Mouse (Mus musculus) MEL (cell line): Measurements from ENCODE around the gene 1700001C02Rik. TPM values are rescaled to one million over a fixed set of nuclear protein-coding genes. Genes with fewer than 3 reads are reported as not detected.

Experiments used
- DNase-seq: peaks from one replicate; pipeline ENCODE4 v3.0.0; 2011; ENCODE audit warnings: low read depth, low spot score
- H3K27ac ChIP-seq: 2 replicates; pipeline ENCODE4 v1.5.1; 2012; ENCODE audit warnings: low read depth, mild to moderate bottlenecking, control low read depth, low read length, moderate library complexity; ENCODE audit not compliant: control insufficient read depth
- H3K27me3 ChIP-seq, 2 experiments: fragments of 150-350 bp in 1 of 2; sonication (generic) in 1 of 2; 2 replicates each; pipeline ENCODE4 v1.6.1; 2012; ENCODE audit warnings: low read length in 2 of 2, mild to moderate bottlenecking in 2 of 2, improper control_type of control experiment in 1 of 2, moderate library complexity in 1 of 2; ENCODE audit not compliant: insufficient read depth in 2 of 2, control insufficient read depth in 1 of 2
- H3K36me3 ChIP-seq, 2 experiments: 2 replicates each; pipeline ENCODE4 v1.6.1; 2012 to 2014; ENCODE audit warnings: low read length in 2 of 2, improper control_type of control experiment in 1 of 2, inconsistent platforms in 1 of 2, mild to moderate bottlenecking in 1 of 2; ENCODE audit not compliant: insufficient read depth in 2 of 2, control insufficient read depth in 1 of 2
- H3K4me1 ChIP-seq, 2 experiments: fragments of 150-350 bp in 1 of 2; sonication (generic) in 1 of 2; 2 replicates each; pipeline ENCODE4 v1.6.1; 2012; ENCODE audit warnings: low read length in 2 of 2, improper control_type of control experiment in 1 of 2, mild to moderate bottlenecking in 1 of 2; ENCODE audit not compliant: insufficient read depth in 2 of 2, control insufficient read depth in 1 of 2
- H3K4me3 ChIP-seq, 2 experiments: fragments of 150-350 bp in 1 of 2; sonication (generic) in 1 of 2; 2 replicates each; pipeline ENCODE4 v1.5.1; 2012; ENCODE audit warnings: low read depth in 2 of 2, low read length in 2 of 2, mild to moderate bottlenecking in 2 of 2, moderate library complexity in 2 of 2, control low read depth in 1 of 2, improper control_type of control experiment in 1 of 2; ENCODE audit not compliant: control insufficient read depth in 1 of 2, insufficient read depth in 1 of 2
- H3K79me2 ChIP-seq: 2 replicates; pipeline ENCODE4 v1.6.1; 2012; ENCODE audit warnings: mild to moderate bottlenecking, low read length, moderate library complexity; ENCODE audit not compliant: control insufficient read depth, poor library complexity, insufficient read depth
- H3K9ac ChIP-seq: 2 replicates; pipeline ENCODE4 v1.6.1; 2012; ENCODE audit warnings: low read depth, mild to moderate bottlenecking, control low read depth, low read length, moderate library complexity; ENCODE audit not compliant: control insufficient read depth, poor library complexity, severe bottlenecking
- H3K9me3 ChIP-seq: fragments of 150-350 bp; sonication (generic); replicated peaks from 2 replicates; pipeline ENCODE4 v1.6.1; 2012; ENCODE audit warnings: mild to moderate bottlenecking, low read length, improper control_type of control experiment, moderate library complexity; ENCODE audit not compliant: insufficient read depth
- BHLHE40 ChIP-seq: IDR thresholded peaks from 2 replicates; pipeline ENCODE4 v1.6.1; 2012; ENCODE audit warnings: low read depth, mild to moderate bottlenecking, inconsistent platforms, low read length, improper control_type of control experiment, borderline replicate concordance
- CHD1 ChIP-seq: IDR thresholded peaks from 2 replicates; pipeline ENCODE4 v1.6.1; 2012; ENCODE audit warnings: low read depth, mild to moderate bottlenecking, inconsistent platforms, low read length, improper control_type of control experiment
- CHD2 ChIP-seq: IDR thresholded peaks from 2 replicates; pipeline ENCODE4 v1.6.1; 2011; ENCODE audit warnings: low read length, improper control_type of control experiment
- CTCF ChIP-seq, 3 experiments: IDR thresholded peaks in 2 of 3; conservative IDR thresholded peaks in 1 of 3; 2 replicates each; pipeline ENCODE4 v1.5.1; 2011 to 2012; ENCODE audit warnings: low read length in 3 of 3, low read depth in 2 of 3, mild to moderate bottlenecking in 2 of 3, improper control_type of control experiment in 1 of 3, inconsistent platforms in 1 of 3, mixed read lengths in 1 of 3, moderate library complexity in 1 of 3; ENCODE audit not compliant: control insufficient read depth in 1 of 3, insufficient read depth in 1 of 3, poor library complexity in 1 of 3, severe bottlenecking in 1 of 3
- E2F4 ChIP-seq: IDR thresholded peaks from 2 replicates; pipeline ENCODE4 v1.6.1; 2011; ENCODE audit warnings: low read depth, low read length, improper control_type of control experiment, borderline replicate concordance
- ELF1 ChIP-seq: IDR thresholded peaks from 2 replicates; pipeline ENCODE4 v1.6.1; 2014; ENCODE audit warnings: low read depth, mild to moderate bottlenecking, inconsistent platforms, low read length, improper control_type of control experiment, moderate library complexity
- EP300 ChIP-seq, 2 experiments: IDR thresholded peaks; 2 replicates each; pipeline ENCODE4 v1.6.1; 2011; ENCODE audit warnings: improper control_type of control experiment in 2 of 2, low read length in 2 of 2, low read depth in 1 of 2, mild to moderate bottlenecking in 1 of 2
- ETS1 ChIP-seq: IDR thresholded peaks from 2 replicates; pipeline ENCODE4 v1.6.1; 2012; ENCODE audit warnings: low read depth, mild to moderate bottlenecking, inconsistent platforms, low read length, improper control_type of control experiment, moderate library complexity
- GABPA ChIP-seq: IDR thresholded peaks from 2 replicates; pipeline ENCODE4 v1.6.1; 2012; ENCODE audit warnings: low read depth, mild to moderate bottlenecking, inconsistent platforms, low read length, improper control_type of control experiment, moderate library complexity
- GATA1 ChIP-seq: IDR thresholded peaks from 2 replicates; pipeline ENCODE4 v1.6.1; 2011; ENCODE audit warnings: low read depth, low read length, improper control_type of control experiment
- JUND ChIP-seq: IDR thresholded peaks from 2 replicates; pipeline ENCODE4 v1.6.1; 2011; ENCODE audit warnings: low read depth, mild to moderate bottlenecking, improper control_type of control experiment, low read length
- MAFK ChIP-seq: IDR thresholded peaks from 2 replicates; pipeline ENCODE4 v1.6.1; 2011; ENCODE audit warnings: low read depth, mild to moderate bottlenecking, low read length, improper control_type of control experiment, borderline replicate concordance
- MAZ ChIP-seq: IDR thresholded peaks from 2 replicates; pipeline ENCODE4 v1.6.1; 2012; ENCODE audit warnings: low read depth, mild to moderate bottlenecking, inconsistent platforms, low read length, improper control_type of control experiment
- MEF2A ChIP-seq: IDR thresholded peaks from 2 replicates; pipeline ENCODE4 v1.6.1; 2014; ENCODE audit warnings: low read depth, mild to moderate bottlenecking, inconsistent platforms, low read length, improper control_type of control experiment; ENCODE audit not compliant: poor library complexity, insufficient replicate concordance, severe bottlenecking; ENCODE audit errors: extremely low read depth
- MXI1 ChIP-seq: IDR thresholded peaks from 2 replicates; pipeline ENCODE4 v1.6.1; 2011; ENCODE audit warnings: mild to moderate bottlenecking, low read depth, low read length, improper control_type of control experiment
- MYB ChIP-seq: IDR thresholded peaks from 2 replicates; pipeline ENCODE4 v1.6.1; 2011; ENCODE audit warnings: mild to moderate bottlenecking, low read depth, low read length, improper control_type of control experiment
- MYC ChIP-seq: IDR thresholded peaks from 2 replicates; pipeline ENCODE4 v1.6.1; 2011; ENCODE audit warnings: low read depth, mild to moderate bottlenecking, low read length, improper control_type of control experiment, moderate library complexity
- NRF1 ChIP-seq: IDR thresholded peaks from 2 replicates; pipeline ENCODE4 v1.6.1; 2014; ENCODE audit warnings: low read depth, mild to moderate bottlenecking, inconsistent platforms, low read length, improper control_type of control experiment, moderate library complexity; ENCODE audit not compliant: poor library complexity, insufficient read depth, severe bottlenecking
- POLR2A ChIP-seq, 2 experiments: IDR thresholded peaks; 2 replicates each; pipeline ENCODE4 v1.6.1; 2011 to 2012; ENCODE audit warnings: low read length in 2 of 2, mild to moderate bottlenecking in 2 of 2, control low read depth in 1 of 2, improper control_type of control experiment in 1 of 2, low read depth in 1 of 2, moderate library complexity in 1 of 2; ENCODE audit not compliant: control insufficient read depth in 1 of 2, insufficient read depth in 1 of 2, poor library complexity in 1 of 2
- POLR2AphosphoS2 ChIP-seq: IDR thresholded peaks from 2 replicates; pipeline ENCODE4 v1.6.1; 2011; ENCODE audit warnings: low read length, improper control_type of control experiment
- POLR2AphosphoS5 ChIP-seq: IDR thresholded peaks from 2 replicates; pipeline ENCODE4 v1.6.1; 2012; ENCODE audit warnings: low read depth, borderline replicate concordance, mild to moderate bottlenecking, inconsistent platforms, low read length, moderate library complexity, mixed read lengths
- RAD21 ChIP-seq: IDR thresholded peaks from 2 replicates; pipeline ENCODE4 v1.6.1; 2011; ENCODE audit warnings: mild to moderate bottlenecking, low read depth, low read length, improper control_type of control experiment
- RCOR1 ChIP-seq: IDR thresholded peaks from 2 replicates; pipeline ENCODE4 v1.6.1; 2012; ENCODE audit warnings: low read depth, mild to moderate bottlenecking, inconsistent platforms, low read length, improper control_type of control experiment
- SIN3A ChIP-seq: IDR thresholded peaks from 2 replicates; pipeline ENCODE4 v1.6.1; 2012; ENCODE audit warnings: low read length, improper control_type of control experiment, inconsistent platforms
- SMC3 ChIP-seq: IDR thresholded peaks from 2 replicates; pipeline ENCODE4 v1.6.1; 2011; ENCODE audit warnings: low read depth, low read length, improper control_type of control experiment
- TAL1 ChIP-seq: IDR thresholded peaks from 2 replicates; pipeline ENCODE4 v1.6.1; 2012; ENCODE audit warnings: mild to moderate bottlenecking, inconsistent platforms, low read length, moderate library complexity, mixed read lengths
- TBP ChIP-seq: IDR thresholded peaks from 2 replicates; pipeline ENCODE4 v1.8.0; 2011; ENCODE audit warnings: low read depth, low read length, improper control_type of control experiment
- TCF12 ChIP-seq: IDR thresholded peaks from 2 replicates; pipeline ENCODE4 v1.6.1; 2014; ENCODE audit warnings: low read depth, mild to moderate bottlenecking, inconsistent platforms, low read length, improper control_type of control experiment, moderate library complexity
- USF1 ChIP-seq: IDR thresholded peaks from 2 replicates; pipeline ENCODE4 v1.6.1; 2014; ENCODE audit warnings: low read depth, mild to moderate bottlenecking, inconsistent platforms, low read length, improper control_type of control experiment, moderate library complexity
- USF2 ChIP-seq, 2 experiments: IDR thresholded peaks; 2 replicates each; pipeline ENCODE4 v1.6.1; 2011 to 2012; ENCODE audit warnings: improper control_type of control experiment in 2 of 2, low read length in 2 of 2, borderline replicate concordance in 1 of 2, inconsistent platforms in 1 of 2, low read depth in 1 of 2, mild to moderate bottlenecking in 1 of 2; ENCODE audit not compliant: insufficient read depth in 1 of 2
- ZC3H11A ChIP-seq: IDR thresholded peaks from 2 replicates; pipeline ENCODE4 v1.6.1; 2012; ENCODE audit warnings: low read depth, mild to moderate bottlenecking, inconsistent platforms, low read length, improper control_type of control experiment
- ZNF384 ChIP-seq: IDR thresholded peaks from 2 replicates; pipeline ENCODE4 v1.6.1; 2012; ENCODE audit warnings: low read depth, mild to moderate bottlenecking, inconsistent platforms, low read length, improper control_type of control experiment
- polyA plus RNA-seq, 2 experiments: library from polyadenylated mRNA; stranded (reverse) in 1 of 2; unstranded in 1 of 2; fragments of >175 nt in 1 of 2; fragments of >200 nt in 1 of 2; gene quantifications; 2 replicates each; pipeline versions ENCODE4 v1.2.1 to v1.2.4; 2012; ENCODE audit warnings: low replicate concordance in 2 of 2, low read depth in 1 of 2; ENCODE audit not compliant: insufficient read length in 2 of 2, insufficient read depth in 1 of 2, missing spikeins in 1 of 2
- total RNA-seq: library from RNA; depleted of rRNA; stranded (reverse); fragments of 300-350 nt; gene quantifications from 2 replicates; pipeline ENCODE4 v1.2.3, GENCODE M21; 2012

The 1700001C02Rik gene
- total and polyA plus RNA-seq, 3 experiments, result not detected

DNA sequence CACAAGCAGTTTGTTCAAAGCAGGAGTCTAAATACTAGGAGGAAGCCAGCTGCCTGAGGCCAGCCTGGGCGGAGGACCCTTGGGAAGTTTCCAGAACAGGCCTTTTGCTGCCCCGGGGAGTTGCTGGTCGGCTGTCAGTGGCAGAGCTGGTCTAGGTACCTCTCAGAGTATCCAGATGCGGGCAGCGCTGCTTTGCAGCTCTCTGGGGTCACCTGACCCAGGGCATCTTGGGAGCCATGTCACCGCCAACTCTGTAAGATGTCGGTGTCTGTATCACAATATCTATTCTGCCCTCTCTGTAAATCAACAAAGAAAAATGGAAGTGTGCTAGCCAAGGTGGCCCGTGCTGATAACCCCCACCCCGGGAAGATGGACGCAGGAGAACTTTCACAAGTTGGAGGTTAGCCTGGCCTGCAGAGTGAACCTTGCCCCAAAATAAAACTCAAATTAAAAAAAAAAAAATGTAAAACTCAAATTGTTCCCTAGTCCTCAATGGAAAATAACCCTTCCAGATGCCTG is 54.4 kb downstream of the 1700001C02Rik start:
- Histone ChIP-seq H3K4me3 (peak overlapping the region in 1 of 2 experiments; percentile 12; a peak in 2 of 4 replicates), H3K79me2 (no peaks in the 10 kb centered on the region), H3K9ac (peak overlapping the region; percentile 45), H3K27ac (peak overlapping the region; percentile 49; the same call in 1 of the 2 replicates), H3K4me1 (peaks cover 20 to 49% of the 10 kb centered on the region in 2 experiments), H3K9me3 (no peaks in the 10 kb centered on the region), H3K27me3 (no peaks in the 10 kb centered on the region; a peak in 1 of 4 replicates), H3K36me3 (peaks cover 0 to 35% of the 10 kb centered on the region in 2 experiments; a peak in 2 of 4 replicates)
- DNase-seq, result peak; percentile 69
- TF ChIP-seq CTCF (IDR thresholded peaks at IDR 0.05 in 2 of 3, conservative IDR thresholded peaks at IDR 0.05 in 1 of 3; ENCODE audit: control insufficient read depth in 1 of 3, insufficient read depth in 1 of 3, low read depth in 2 of 3, low read length in 3 of 3, poor library complexity in 1 of 3, severe bottlenecking in 1 of 3) (no peak), MXI1 (no peak), MYC (no peak), SIN3A (no peak), RCOR1 (no peak), NRF1 (no peak), ETS1 (no peak), EP300 (IDR thresholded peaks at IDR 0.05; ENCODE audit: low read depth in 1 of 2, low read length in 2 of 2) (peak; percentile 59 to 78), GABPA (no peak), POLR2AphosphoS5 (no peak), JUND (no peak), POLR2AphosphoS2 (no peak), TAL1 (peak; percentile 90), ZNF384 (peak; percentile 13; the same call in 1 of the 2 replicates), MAZ (no peak), USF1 (peak; percentile 85), GATA1 (peak; percentile 71), CHD1 (no peak), POLR2A (IDR thresholded peaks at IDR 0.05; ENCODE audit: control insufficient read depth in 1 of 2, insufficient read depth in 1 of 2, low read depth in 1 of 2, low read length in 2 of 2, poor library complexity in 1 of 2) (no peak), MYB (no peak), CHD2 (no peak), MAFK (no peak), RAD21 (no peak), USF2 (IDR thresholded peaks at IDR 0.05; ENCODE audit: borderline replicate concordance in 1 of 2, insufficient read depth in 1 of 2, low read depth in 1 of 2, low read length in 2 of 2) (0 out of 4 replicates have a peak, but pooled peaks of 1 of the 2 experiments have one; percentile 23), E2F4 (no peak), ELF1 (no peak), TCF12 (peak; percentile 73), MEF2A (no peak), SMC3 (no peak), BHLHE40 (peak; percentile 33; the same call in 1 of the 2 replicates), TBP (peak; percentile 86), ZC3H11A (0 out of 2 replicates have a peak, but pooled peaks have one; percentile 2)
